Comparison of ENCODE assay signal across 17 mouse cellular contexts in genomic region chr11:96262262-96262830, GRCm38 (mm10). TPM values are rescaled to one million over a fixed set of nuclear protein-coding genes. Genes with fewer than 3 reads are reported as not detected.
A peak's percentile ranks its signal among the peaks of the same experiment; 100 is the strongest.
DNase-seq lines count a peak whose midpoint lies in the region; ATAC-seq lines count a peak whose summit lies in the region.
"Had no signal": no experiment of that assay in that cellular context is flagged by ENCODE, and none has a peak within 500 bp of the region (broad histone marks: within the 10 kb centered on the region; RNA-seq: fewer than 3 reads in every experiment).

No protein-coding gene starts in this region.

- no peak overlapping the region for H3K4me2 ChIP-seq in intestine, embryonic 14.5 days (ENCODE audit: low read length)
- no peak overlapping the region for H3K4me2 ChIP-seq in intestine, embryonic 16.5 days (ENCODE audit: low read depth, low read length)
- H3K4me2 ChIP-seq in midbrain, embryonic 11.5 days, result no peak overlapping the region
- H3K4me2 ChIP-seq in midbrain, embryonic 13.5 days (replicated peaks), result no peak overlapping the region
- no peak overlapping the region for H3K4me2 ChIP-seq in limb, embryonic 11.5 days (ENCODE audit: low read depth, severe bottlenecking)
- H3K4me2 ChIP-seq: hindbrain, embryonic 13.5 days had no signal

- no peak overlapping the region for H3K4me3 ChIP-seq in intestine, embryonic 14.5 days (ENCODE audit: low read depth, low read length)
- H3K4me3 ChIP-seq in intestine, embryonic 16.5 days (ENCODE audit: low read length), result no peak overlapping the region
- H3K4me3 ChIP-seq in midbrain, embryonic 11.5 days (ENCODE audit: low read depth, low read length), result no peak overlapping the region
- no peak overlapping the region for H3K4me3 ChIP-seq in midbrain, embryonic 13.5 days (replicated peaks)
- H3K4me3 ChIP-seq in limb, embryonic 11.5 days (ENCODE audit: low read depth, low read length), result no peak overlapping the region
- H3K4me3 ChIP-seq: heart, embryonic 10.5 days; hindbrain, embryonic 13.5 days had no signal

- peak; percentile 58 for DNase-seq in intestine, embryonic 14.5 days (ENCODE audit: low spot score)
- DNase-seq in midbrain, embryonic 11.5 days (ENCODE audit: low spot score, missing footprints), result peak; percentile 89
- DNase-seq in embryo, embryonic 11 days, result peak; percentile 6
- peak; percentile 23 for DNase-seq in limb, embryonic 11.5 days (ENCODE audit: low spot score)
- no peak for DNase-seq in right cerebral cortex, postnatal 14 days
- no peak for DNase-seq in testis, postnatal 10 days (ENCODE audit: low spot score)
- DNase-seq: cerebellum, adult 2 months; forebrain, postnatal 0 days; right cerebral cortex, postnatal 25 days had no signal

- peaks cover 98% of the 10 kb centered on the region for H3K27me3 ChIP-seq in intestine, embryonic 14.5 days (replicated peaks; ENCODE audit: control insufficient read depth, insufficient read depth, low read length)
- H3K27me3 ChIP-seq in intestine, embryonic 16.5 days (replicated peaks; ENCODE audit: control insufficient read depth, insufficient read depth, low read length), result peaks cover 88% of the 10 kb centered on the region
- H3K27me3 ChIP-seq in midbrain, embryonic 11.5 days (ENCODE audit: control insufficient read depth, insufficient read depth, low read length), result peaks cover 100% of the 10 kb centered on the region
- H3K27me3 ChIP-seq in midbrain, embryonic 13.5 days, result peaks cover 100% of the 10 kb centered on the region
- H3K27me3 ChIP-seq in limb, embryonic 11.5 days (ENCODE audit: control insufficient read depth, insufficient read depth, low read length), result peaks cover 76% of the 10 kb centered on the region

- no peaks in the 10 kb centered on the region for H3K36me3 ChIP-seq in intestine, embryonic 14.5 days (ENCODE audit: control insufficient read depth, insufficient read depth, low read length)
- no peaks in the 10 kb centered on the region for H3K36me3 ChIP-seq in intestine, embryonic 16.5 days (ENCODE audit: control insufficient read depth, insufficient read depth, low read length)
- no peaks in the 10 kb centered on the region for H3K36me3 ChIP-seq in midbrain, embryonic 11.5 days (ENCODE audit: control insufficient read depth, insufficient read depth, low read length)
- no peaks in the 10 kb centered on the region for H3K36me3 ChIP-seq in midbrain, embryonic 13.5 days
- no peaks in the 10 kb centered on the region for H3K36me3 ChIP-seq in limb, embryonic 11.5 days (ENCODE audit: control insufficient read depth, insufficient read depth, low read length)
- H3K36me3 ChIP-seq: heart, embryonic 10.5 days; hindbrain, embryonic 13.5 days had no signal

- H3K9ac ChIP-seq in intestine, embryonic 14.5 days (ENCODE audit: low read length), result no peak overlapping the region
- no peak overlapping the region for H3K9ac ChIP-seq in intestine, embryonic 16.5 days (ENCODE audit: low read depth, low read length)
- no peak overlapping the region for H3K9ac ChIP-seq in midbrain, embryonic 11.5 days (ENCODE audit: low read length)
- no peak overlapping the region for H3K9ac ChIP-seq in midbrain, embryonic 13.5 days (replicated peaks)
- no peak overlapping the region for H3K9ac ChIP-seq in limb, embryonic 11.5 days (ENCODE audit: low read length)
- H3K9ac ChIP-seq: forebrain, postnatal 0 days; hindbrain, embryonic 13.5 days; liver, postnatal 0 days had no signal

- no peak for ATAC-seq in intestine, embryonic 14.5 days (replicated peaks; ENCODE audit: low FRiP score, low TSS enrichment, low read depth)
- ATAC-seq in intestine, embryonic 16.5 days, result no peak
- no peak for ATAC-seq in midbrain, embryonic 11.5 days (ENCODE audit: low FRiP score)
- ATAC-seq in midbrain, embryonic 13.5 days, result no peak
- no peak for ATAC-seq in limb, embryonic 11.5 days (ENCODE audit: insufficient number of reproducible peaks, low FRiP score, low TSS enrichment, low read depth)
- ATAC-seq: forebrain, postnatal 0 days; intestine, postnatal 0 days; liver, postnatal 0 days had no signal

- H3K4me1 ChIP-seq in intestine, embryonic 14.5 days (replicated peaks; ENCODE audit: control insufficient read depth, insufficient read depth, low read length), result peaks cover 7% of the 10 kb centered on the region; the same call in 1 of the 2 replicates
- H3K4me1 ChIP-seq in intestine, embryonic 16.5 days (ENCODE audit: control insufficient read depth, insufficient read depth, low read length), result peaks cover 5% of the 10 kb centered on the region; the same call in 1 of the 2 replicates
- H3K4me1 ChIP-seq in midbrain, embryonic 11.5 days (ENCODE audit: control insufficient read depth, insufficient read depth, low read length), result no peaks in the 10 kb centered on the region
- H3K4me1 ChIP-seq in midbrain, embryonic 13.5 days (replicated peaks), result no peaks in the 10 kb centered on the region
- peaks cover 10% of the 10 kb centered on the region for H3K4me1 ChIP-seq in limb, embryonic 11.5 days (ENCODE audit: control insufficient read depth, insufficient read depth, low read length)

- H3K27ac ChIP-seq in intestine, embryonic 14.5 days (ENCODE audit: low read depth), result no peak overlapping the region
- H3K27ac ChIP-seq in intestine, embryonic 16.5 days (ENCODE audit: low read length), result no peak overlapping the region
- no peak overlapping the region for H3K27ac ChIP-seq in midbrain, embryonic 11.5 days (ENCODE audit: low read depth, low read length)
- H3K27ac ChIP-seq in midbrain, embryonic 13.5 days, result no peak overlapping the region
- no peak overlapping the region for H3K27ac ChIP-seq in limb, embryonic 11.5 days (replicated peaks; ENCODE audit: low read depth, low read length)
- H3K27ac ChIP-seq: heart, embryonic 10.5 days; hindbrain, embryonic 13.5 days had no signal

- WGBS in intestine, embryonic 14.5 days, result 13% methylated on average over 6 of the region's 6 CpGs
- 12% methylated on average over 6 of the region's 6 CpGs for WGBS in intestine, embryonic 16.5 days
- whole genome bisulfite sequencing in midbrain, embryonic 11.5 days, result 13% methylated on average over 6 of the region's 6 CpGs
- 12% methylated on average over 6 of the region's 6 CpGs for WGBS in midbrain, embryonic 13.5 days
- 14% methylated on average over 6 of the region's 6 CpGs for WGBS in limb, embryonic 11.5 days

- no peaks in the 10 kb centered on the region for H3K9me3 ChIP-seq in intestine, embryonic 14.5 days (ENCODE audit: control insufficient read depth, low read length)
- no peaks in the 10 kb centered on the region for H3K9me3 ChIP-seq in intestine, embryonic 16.5 days (ENCODE audit: control insufficient read depth, low read length)
- H3K9me3 ChIP-seq in midbrain, embryonic 11.5 days (ENCODE audit: control insufficient read depth, low read length), result no peaks in the 10 kb centered on the region
- no peaks in the 10 kb centered on the region for H3K9me3 ChIP-seq in midbrain, embryonic 13.5 days
- H3K9me3 ChIP-seq in limb, embryonic 11.5 days (ENCODE audit: control insufficient read depth, low read length), result no peaks in the 10 kb centered on the region
- H3K9me3 ChIP-seq: heart, embryonic 10.5 days; hindbrain, embryonic 13.5 days had no signal

RNA-seq across cellular contexts. Expression of gene Hoxb9, which starts 8.9 kb away (rescaled TPM):
- 1.0 and 1.1 TPM in 2 replicates for polyA plus RNA-seq in intestine, embryonic 14.5 days (2014; fragmentation: Nextera tagmentation; extraction: Ambion mirVana)
- 0.99 and 1.2 TPM in 2 replicates for polyA plus RNA-seq in intestine, embryonic 16.5 days (2015; fragmentation: Nextera tagmentation; extraction: Ambion mirVana)
- polyA plus RNA-seq in midbrain, embryonic 11.5 days (2014; fragmentation: Nextera tagmentation; extraction: Ambion mirVana), result not detected in 2 replicates
- not detected in 2 replicates for polyA plus RNA-seq in midbrain, embryonic 13.5 days (2015; fragmentation: Nextera tagmentation; extraction: Ambion mirVana)
- polyA plus RNA-seq in limb, embryonic 11.5 days (2014; fragmentation: Nextera tagmentation; extraction: Ambion mirVana), result 1.7 and 1.8 TPM in 2 replicates
- polyA plus RNA-seq: cerebellum, adult 2 months; forebrain, postnatal 0 days; liver, postnatal 0 days had no signal

RNA-seq across cellular contexts. Expression of gene Hoxb8, which starts 19.4 kb away (rescaled TPM):
- polyA plus RNA-seq in intestine, embryonic 14.5 days (2014; fragmentation: Nextera tagmentation; extraction: Ambion mirVana), result 1.5 and 1.7 TPM in 2 replicates
- 0.71 and 0.97 TPM in 2 replicates for polyA plus RNA-seq in intestine, embryonic 16.5 days (2015; fragmentation: Nextera tagmentation; extraction: Ambion mirVana)
- polyA plus RNA-seq in midbrain, embryonic 11.5 days (2014; fragmentation: Nextera tagmentation; extraction: Ambion mirVana), result not detected in 2 replicates
- polyA plus RNA-seq in midbrain, embryonic 13.5 days (2015; fragmentation: Nextera tagmentation; extraction: Ambion mirVana), result not detected in 2 replicates
- 0.38 and 0.89 TPM in 2 replicates for polyA plus RNA-seq in limb, embryonic 11.5 days (2014; fragmentation: Nextera tagmentation; extraction: Ambion mirVana)
- polyA plus RNA-seq: embryonic facial prominence, embryonic 14.5 days; forebrain, postnatal 0 days; liver, postnatal 0 days; thymus, postnatal 0 days had no signal

RNA-seq across cellular contexts. Expression of gene Hoxb7, which starts 24.1 kb away (rescaled TPM):
- 11.7 and 13.2 TPM in 2 replicates for polyA plus RNA-seq in intestine, embryonic 14.5 days (2014; fragmentation: Nextera tagmentation; extraction: Ambion mirVana)
- 10.0 and 11.3 TPM in 2 replicates for polyA plus RNA-seq in intestine, embryonic 16.5 days (2015; fragmentation: Nextera tagmentation; extraction: Ambion mirVana)
- not detected in 2 replicates for polyA plus RNA-seq in midbrain, embryonic 11.5 days (2014; fragmentation: Nextera tagmentation; extraction: Ambion mirVana)
- not detected in 2 replicates for polyA plus RNA-seq in midbrain, embryonic 13.5 days (2015; fragmentation: Nextera tagmentation; extraction: Ambion mirVana)
- 3.7 and 4.3 TPM in 2 replicates for polyA plus RNA-seq in limb, embryonic 11.5 days (2014; fragmentation: Nextera tagmentation; extraction: Ambion mirVana)
- polyA plus RNA-seq: cerebellum, adult 2 months; forebrain, postnatal 0 days; thymus, postnatal 0 days had no signal

RNA-seq across cellular contexts. Expression of gene Hoxb6, which starts 29.9 kb away (rescaled TPM):
- 18.1 and 24.1 TPM in 2 replicates for polyA plus RNA-seq in intestine, embryonic 14.5 days (2014; fragmentation: Nextera tagmentation; extraction: Ambion mirVana)
- 11.1 and 11.3 TPM in 2 replicates for polyA plus RNA-seq in intestine, embryonic 16.5 days (2015; fragmentation: Nextera tagmentation; extraction: Ambion mirVana)
- polyA plus RNA-seq in midbrain, embryonic 11.5 days (2014; fragmentation: Nextera tagmentation; extraction: Ambion mirVana), result not detected in 2 replicates
- not detected in 2 replicates for polyA plus RNA-seq in midbrain, embryonic 13.5 days (2015; fragmentation: Nextera tagmentation; extraction: Ambion mirVana)
- polyA plus RNA-seq in limb, embryonic 11.5 days (2014; fragmentation: Nextera tagmentation; extraction: Ambion mirVana), result 1.9 and 2.8 TPM in 2 replicates
- polyA plus RNA-seq: forebrain, postnatal 0 days; liver, postnatal 0 days had no signal

RNA-seq across cellular contexts. Expression of gene Hoxb5, which starts 40.8 kb away (rescaled TPM):
- polyA plus RNA-seq in intestine, embryonic 14.5 days (2014; fragmentation: Nextera tagmentation; extraction: Ambion mirVana), result 49.6 and 51.6 TPM in 2 replicates
- polyA plus RNA-seq in intestine, embryonic 16.5 days (2015; fragmentation: Nextera tagmentation; extraction: Ambion mirVana), result 26.4 and 28.7 TPM in 2 replicates
- polyA plus RNA-seq in midbrain, embryonic 11.5 days (2014; fragmentation: Nextera tagmentation; extraction: Ambion mirVana), result not detected in 2 replicates
- polyA plus RNA-seq in midbrain, embryonic 13.5 days (2015; fragmentation: Nextera tagmentation; extraction: Ambion mirVana), result 0.08 TPM in 1 of 2 replicates, not detected in the other
- 2.1 and 2.6 TPM in 2 replicates for polyA plus RNA-seq in limb, embryonic 11.5 days (2014; fragmentation: Nextera tagmentation; extraction: Ambion mirVana)
- polyA plus RNA-seq: forebrain, postnatal 0 days had no signal

Comparison
In these comparisons a context has a peak if more than half of its experiments do, and no peak if none do; other contexts are left out.
1. DNase-seq: peak in intestine, embryonic 14.5 days (single experiment), midbrain, embryonic 11.5 days (single experiment), embryo, embryonic 11 days (single experiment) and limb, embryonic 11.5 days (single experiment); none in right cerebral cortex, postnatal 14 days (single experiment) and testis, postnatal 10 days (single experiment).